Mouse (Mus musculus): ENCODE measurements at regions not wholly inside any gene's neighbourhood (a gene's known extent, or its start where the extent isn't known, plus 50 kb on each side); places are given as distances from the start of the nearest gene placed in this dataset.
A peak's percentile ranks its signal among the peaks of the same experiment; 100 is the strongest.

DNA sequence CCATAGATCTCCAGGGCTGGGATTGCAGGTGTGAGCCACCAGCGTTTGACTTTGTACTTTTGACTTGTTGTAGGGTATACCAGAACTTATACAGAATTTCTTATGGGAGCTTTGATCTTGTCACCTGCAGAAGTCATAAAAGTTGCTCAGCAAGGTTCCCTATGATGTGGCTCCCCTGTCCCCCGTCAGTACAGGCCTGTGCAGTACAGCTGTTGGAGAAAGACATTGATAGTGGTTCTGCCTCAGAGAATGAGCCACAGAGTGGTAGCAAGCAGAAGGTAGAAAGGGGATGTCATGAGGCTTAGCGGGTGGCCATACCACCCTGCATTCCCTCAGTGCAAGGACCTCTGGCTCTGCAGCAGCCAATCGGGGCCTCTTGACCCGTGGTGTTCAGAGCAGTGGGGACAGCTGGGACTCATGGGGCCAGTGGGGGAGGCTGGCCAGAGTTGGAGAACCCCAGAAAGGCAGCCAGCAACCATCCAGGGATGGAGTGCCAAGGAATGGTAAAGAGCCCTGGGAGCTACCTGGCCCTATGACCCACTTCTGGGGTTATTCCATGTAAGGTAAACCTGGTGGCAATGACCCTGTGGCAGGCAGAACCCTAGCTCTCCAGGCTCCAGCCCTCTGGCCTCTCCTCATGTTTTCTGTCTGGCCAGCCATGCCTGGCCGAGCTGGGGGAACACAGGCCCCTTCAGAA, 58.6 kb upstream of the Gm26897 start:
- H3K27ac ChIP-seq (ENCODE audit: low read depth, low read length), result no peak overlapping the region
- 56% methylated on average over 6 of the region's 6 CpGs for WGBS
- 0 out of 2 replicates have a peak, but pooled peaks cover 2% of the 10 kb centered on the region for H3K27me3 ChIP-seq (ENCODE audit: control insufficient read depth, insufficient read depth, low read length)
- DNase-seq (ENCODE audit: low spot score) (no peak), ATAC-seq (replicated peaks; ENCODE audit: low FRiP score) (no peak)
- no peak overlapping the region for H3K4me3 ChIP-seq (ENCODE audit: low read depth, low read length)
- H3K9me3 ChIP-seq (ENCODE audit: control insufficient read depth, low read length), result no peaks in the 10 kb centered on the region
- H3K9ac ChIP-seq (ENCODE audit: low read length), result 0 out of 2 replicates have a peak overlapping the region, but pooled peaks have one; percentile 30
- H3K4me2 ChIP-seq (ENCODE audit: low read depth, low read length, severe bottlenecking), result no peak overlapping the region
- H3K36me3 ChIP-seq (ENCODE audit: control insufficient read depth, insufficient read depth, low read length), result no peaks in the 10 kb centered on the region
- H3K4me1 ChIP-seq (replicated peaks; ENCODE audit: control insufficient read depth, insufficient read depth, low read length), result peaks cover 24% of the 10 kb centered on the region

DNA sequence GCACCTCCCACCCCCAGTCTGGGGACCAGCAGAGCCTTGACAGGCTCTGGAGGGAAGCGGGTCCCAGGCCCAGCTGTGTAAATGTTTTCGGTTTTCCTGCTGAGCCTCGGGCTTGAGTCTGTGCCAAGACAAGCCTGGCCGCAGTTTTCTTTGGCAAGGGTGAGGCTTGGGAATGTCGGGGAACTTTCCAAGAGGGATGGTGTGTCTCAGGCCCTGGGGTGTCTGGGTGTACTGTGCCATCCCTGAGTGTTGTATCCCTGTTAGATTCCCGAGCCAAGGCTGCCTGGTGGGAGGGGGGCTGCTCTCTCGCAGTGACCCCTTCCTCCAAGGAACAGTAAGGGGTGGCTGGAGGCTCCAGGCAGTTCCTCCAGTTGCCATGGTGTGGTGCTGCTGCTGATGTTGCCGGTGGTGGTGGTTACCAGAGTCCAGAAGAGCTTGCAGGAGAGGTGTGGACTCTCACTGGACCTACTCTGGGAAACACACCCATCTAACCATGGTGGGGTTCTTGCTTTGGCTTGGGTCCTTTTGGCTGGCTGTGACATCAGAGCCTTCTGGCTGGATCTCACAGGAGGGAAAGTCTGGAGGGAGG, 58.0 kb upstream of the Gm26897 start:
- H3K27ac ChIP-seq (ENCODE audit: low read depth, low read length), result no peak overlapping the region
- DNase-seq (ENCODE audit: low spot score), result peak; percentile 60
- no peak overlapping the region for H3K4me3 ChIP-seq (ENCODE audit: low read depth, low read length)
- no peaks in the 10 kb centered on the region for H3K9me3 ChIP-seq (ENCODE audit: control insufficient read depth, low read length)
- no peaks in the 10 kb centered on the region for H3K36me3 ChIP-seq (ENCODE audit: control insufficient read depth, insufficient read depth, low read length)
- WGBS, result 26% methylated on average over 8 of the region's 8 CpGs
- ATAC-seq (replicated peaks; ENCODE audit: low FRiP score), result no peak
- peaks cover 24% of the 10 kb centered on the region for H3K4me1 ChIP-seq (replicated peaks; ENCODE audit: control insufficient read depth, insufficient read depth, low read length)
- H3K9ac ChIP-seq (ENCODE audit: low read length), result 0 out of 2 replicates have a peak overlapping the region, but pooled peaks have one; percentile 30
- 0 out of 2 replicates have a peak, but pooled peaks cover 2% of the 10 kb centered on the region for H3K27me3 ChIP-seq (ENCODE audit: control insufficient read depth, insufficient read depth, low read length)
- no peak overlapping the region for H3K4me2 ChIP-seq (ENCODE audit: low read depth, low read length, severe bottlenecking)

DNA sequence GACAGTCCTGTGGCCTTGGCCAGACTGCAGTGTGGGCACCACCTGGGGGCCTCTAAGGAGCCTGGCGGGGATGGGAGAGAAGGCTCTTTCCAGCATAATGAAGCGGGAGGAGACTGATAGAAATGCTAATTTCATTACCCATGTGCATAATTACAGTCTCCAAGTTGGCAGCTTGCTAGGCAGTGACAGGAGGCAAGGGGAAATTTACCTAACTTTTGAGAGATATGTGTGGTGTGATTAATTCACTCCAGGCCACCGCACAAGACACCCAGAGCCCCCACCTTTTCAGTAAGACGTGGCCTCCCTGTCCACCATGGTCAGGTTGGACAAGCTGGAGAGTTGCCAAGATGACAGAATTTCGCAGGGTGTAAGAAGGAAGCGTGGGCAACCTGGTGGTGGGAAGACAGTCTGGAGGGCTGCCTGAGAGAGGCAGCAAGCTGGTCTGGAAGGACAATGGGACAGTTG, 55.8 kb upstream of the Gm26897 start:
- WGBS, result 30% methylated on average over 6 of the region's 6 CpGs
- peak; percentile 42 for ATAC-seq (replicated peaks; ENCODE audit: low FRiP score)
- H3K9ac ChIP-seq (ENCODE audit: low read length), result peak overlapping the region; percentile 4; the same call in 1 of the 2 replicates
- 0 out of 2 replicates have a peak, but pooled peaks cover 2% of the 10 kb centered on the region for H3K27me3 ChIP-seq (ENCODE audit: control insufficient read depth, insufficient read depth, low read length)
- DNase-seq (ENCODE audit: low spot score), result no peak
- peak overlapping the region; percentile 5 for H3K27ac ChIP-seq (ENCODE audit: low read depth, low read length)
- no peak overlapping the region for H3K4me3 ChIP-seq (ENCODE audit: low read depth, low read length)
- no peaks in the 10 kb centered on the region for H3K36me3 ChIP-seq (ENCODE audit: control insufficient read depth, insufficient read depth, low read length)
- peaks cover 30% of the 10 kb centered on the region for H3K4me1 ChIP-seq (replicated peaks; ENCODE audit: control insufficient read depth, insufficient read depth, low read length)
- H3K9me3 ChIP-seq (ENCODE audit: control insufficient read depth, low read length), result no peaks in the 10 kb centered on the region
- H3K4me2 ChIP-seq (ENCODE audit: low read depth, low read length, severe bottlenecking), result no peak overlapping the region

DNA sequence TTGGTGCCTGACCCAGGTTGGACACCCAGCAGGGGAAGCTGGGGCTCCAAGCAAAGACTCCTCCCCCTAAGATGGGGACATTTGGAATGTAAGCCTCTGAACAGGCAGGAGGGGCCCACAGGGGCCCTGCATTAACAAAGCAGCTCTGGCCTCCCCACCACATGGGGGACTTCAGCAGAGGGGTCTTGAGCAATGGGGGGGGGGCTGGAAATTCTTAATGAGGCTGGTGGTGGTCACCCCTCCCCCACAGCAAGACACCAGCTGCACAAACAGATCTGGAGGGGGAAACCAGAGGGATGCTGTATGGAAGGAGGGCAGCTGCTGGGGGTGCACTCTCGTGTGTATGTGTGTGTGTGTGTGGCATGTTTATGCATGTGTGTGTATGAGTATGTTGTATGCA, 55.2 kb upstream of the Gm26897 start:
- WGBS, result 33% methylated on average over 1 of the region's 1 CpGs
- no peaks in the 10 kb centered on the region for H3K36me3 ChIP-seq (ENCODE audit: control insufficient read depth, insufficient read depth, low read length)
- no peak overlapping the region for H3K4me3 ChIP-seq (ENCODE audit: low read depth, low read length)
- peak overlapping the region; percentile 6; the same call in 1 of the 2 replicates for H3K9ac ChIP-seq (ENCODE audit: low read length)
- no peaks in the 10 kb centered on the region for H3K9me3 ChIP-seq (ENCODE audit: control insufficient read depth, low read length)
- H3K4me2 ChIP-seq (ENCODE audit: low read depth, low read length, severe bottlenecking), result no peak overlapping the region
- DNase-seq (ENCODE audit: low spot score) (no peak), ATAC-seq (replicated peaks; ENCODE audit: low FRiP score) (peak; percentile 32)
- H3K4me1 ChIP-seq (replicated peaks; ENCODE audit: control insufficient read depth, insufficient read depth, low read length), result peaks cover 30% of the 10 kb centered on the region
- H3K27ac ChIP-seq (ENCODE audit: low read depth, low read length), result peak overlapping the region; percentile 5
- H3K27me3 ChIP-seq (ENCODE audit: control insufficient read depth, insufficient read depth, low read length), result 0 out of 2 replicates have a peak, but pooled peaks cover 2% of the 10 kb centered on the region

DNA sequence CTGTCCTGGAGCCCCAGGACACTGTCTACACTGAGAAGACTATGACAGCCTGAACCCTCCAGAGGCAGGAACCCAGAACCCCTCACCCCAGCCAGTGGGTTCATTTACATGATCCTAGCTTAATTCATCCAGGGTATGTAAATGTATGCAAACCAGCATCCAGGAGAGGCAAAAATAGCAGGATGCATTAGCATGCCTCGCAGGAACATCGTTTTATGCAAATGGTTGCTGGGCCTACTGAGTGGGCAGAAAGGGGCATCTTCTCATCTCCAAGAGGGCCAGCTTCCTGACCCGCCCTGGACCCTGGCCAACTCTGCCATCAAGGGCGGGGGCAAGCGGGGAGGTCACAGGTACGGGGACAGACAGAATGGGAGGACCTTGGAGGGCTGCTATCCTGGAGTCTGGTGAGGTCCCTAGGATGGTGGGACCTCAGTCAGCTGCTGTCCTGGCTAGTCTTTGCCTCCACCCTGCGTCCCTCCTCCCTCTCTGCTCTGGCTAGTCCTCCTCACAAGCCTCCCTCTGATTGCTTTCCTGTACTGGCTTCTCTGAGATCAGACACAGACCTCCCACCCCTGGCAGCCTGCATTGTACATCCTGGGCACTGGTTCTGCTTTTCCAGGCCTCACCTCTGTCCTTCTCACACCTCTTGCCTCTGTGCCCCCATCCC, 52.2 kb upstream of the Gm26897 start:
- WGBS, result 45% methylated on average over 7 of the region's 7 CpGs
- no peak overlapping the region for H3K4me2 ChIP-seq (ENCODE audit: low read depth, low read length, severe bottlenecking)
- ATAC-seq (replicated peaks; ENCODE audit: low FRiP score) (0 out of 2 replicates have a peak, but pooled peaks have one; percentile 32), DNase-seq (ENCODE audit: low spot score) (no peak)
- H3K27me3 ChIP-seq (ENCODE audit: control insufficient read depth, insufficient read depth, low read length), result 0 out of 2 replicates have a peak, but pooled peaks cover 2% of the 10 kb centered on the region
- no peaks in the 10 kb centered on the region for H3K9me3 ChIP-seq (ENCODE audit: control insufficient read depth, low read length)
- 0 out of 2 replicates have a peak overlapping the region, but pooled peaks have one; percentile 0 for H3K9ac ChIP-seq (ENCODE audit: low read length)
- peak overlapping the region; percentile 34; the same call in 1 of the 2 replicates for H3K27ac ChIP-seq (ENCODE audit: low read depth, low read length)
- no peaks in the 10 kb centered on the region for H3K36me3 ChIP-seq (ENCODE audit: control insufficient read depth, insufficient read depth, low read length)
- no peak overlapping the region for H3K4me3 ChIP-seq (ENCODE audit: low read depth, low read length)
- peaks cover 35% of the 10 kb centered on the region for H3K4me1 ChIP-seq (replicated peaks; ENCODE audit: control insufficient read depth, insufficient read depth, low read length)

DNA sequence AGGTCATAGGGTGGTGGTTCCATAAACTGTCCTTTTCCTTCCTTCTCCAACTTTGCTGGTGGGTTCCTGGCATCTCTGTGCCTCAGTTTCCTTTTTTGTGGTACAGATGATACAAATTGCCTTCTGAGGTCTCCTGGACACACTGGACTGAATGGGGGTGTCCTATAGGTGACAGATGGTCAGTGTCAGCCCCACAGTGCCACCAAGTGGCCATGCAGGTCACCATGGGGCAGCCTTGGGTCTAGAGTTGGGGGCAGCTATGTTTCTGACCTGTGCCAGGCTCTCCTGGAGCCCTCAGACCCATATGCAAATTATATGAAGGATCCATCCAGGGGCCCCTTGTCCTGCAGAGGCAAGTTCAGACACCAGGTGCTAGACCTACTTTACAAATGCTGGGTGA, 50.8 kb upstream of the Gm26897 start:
- peaks cover 26% of the 10 kb centered on the region for H3K4me1 ChIP-seq (replicated peaks; ENCODE audit: control insufficient read depth, insufficient read depth, low read length)
- H3K4me2 ChIP-seq (ENCODE audit: low read depth, low read length, severe bottlenecking), result no peak overlapping the region
- no peaks in the 10 kb centered on the region for H3K9me3 ChIP-seq (ENCODE audit: control insufficient read depth, low read length)
- H3K4me3 ChIP-seq (ENCODE audit: low read depth, low read length), result no peak overlapping the region
- no peak overlapping the region for H3K27ac ChIP-seq (ENCODE audit: low read depth, low read length)
- 0 out of 2 replicates have a peak, but pooled peaks cover 2% of the 10 kb centered on the region for H3K27me3 ChIP-seq (ENCODE audit: control insufficient read depth, insufficient read depth, low read length)
- no peak overlapping the region for H3K9ac ChIP-seq (ENCODE audit: low read length)
- ATAC-seq (replicated peaks; ENCODE audit: low FRiP score) (no peak), DNase-seq (ENCODE audit: low spot score) (no peak)
- no peaks in the 10 kb centered on the region for H3K36me3 ChIP-seq (ENCODE audit: control insufficient read depth, insufficient read depth, low read length)

Data from forebrain, embryonic 11.5 days (tissue).